Mouse (Mus musculus) cerebellum, adult 11-12 months (tissue): ENCODE results near the gene Phgr1.

Experiments
- DNase-seq: peaks from one replicate; pipeline ENCODE4 v3.0.0; 2022

Phgr1 gene

DNA sequence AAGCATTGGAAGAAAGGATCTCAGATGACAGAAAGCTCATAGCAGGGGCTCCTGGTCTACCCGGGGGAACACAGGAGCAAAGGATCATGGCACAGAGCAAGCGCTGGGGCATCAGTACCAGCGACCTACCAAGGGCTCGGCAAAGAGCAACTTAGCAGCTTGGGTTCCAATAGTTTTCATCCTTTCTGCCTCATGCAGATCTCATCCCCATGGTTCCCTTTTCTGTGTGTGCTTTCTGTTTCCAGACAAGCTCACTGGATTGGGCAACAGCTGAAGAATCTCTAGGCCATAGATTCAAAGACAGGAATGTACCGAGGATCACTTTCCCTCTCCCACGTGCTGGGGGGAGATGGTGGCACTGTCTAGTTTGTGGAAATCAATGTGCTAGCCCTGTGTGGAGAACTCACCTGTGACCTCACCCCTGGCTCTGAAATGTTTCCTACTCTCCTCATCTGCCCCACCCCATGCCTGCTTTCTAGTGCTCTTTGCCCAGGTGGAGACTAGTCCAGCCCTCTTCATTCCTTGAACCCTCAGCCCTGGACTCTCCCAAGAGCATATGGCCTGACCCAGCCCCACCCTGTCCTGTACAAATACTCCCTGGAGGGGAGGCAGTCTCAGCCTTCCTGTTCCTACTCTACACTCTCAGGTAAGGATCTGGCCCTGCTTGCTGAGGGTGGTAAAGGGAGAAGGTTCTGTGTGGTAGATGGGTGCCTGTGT is at the start of gene Phgr1:
Gene Phgr1 (plus strand): TSS at position 612 of the 717 bp plus-strand sequence.
- DNase-seq: no peak

DNA sequence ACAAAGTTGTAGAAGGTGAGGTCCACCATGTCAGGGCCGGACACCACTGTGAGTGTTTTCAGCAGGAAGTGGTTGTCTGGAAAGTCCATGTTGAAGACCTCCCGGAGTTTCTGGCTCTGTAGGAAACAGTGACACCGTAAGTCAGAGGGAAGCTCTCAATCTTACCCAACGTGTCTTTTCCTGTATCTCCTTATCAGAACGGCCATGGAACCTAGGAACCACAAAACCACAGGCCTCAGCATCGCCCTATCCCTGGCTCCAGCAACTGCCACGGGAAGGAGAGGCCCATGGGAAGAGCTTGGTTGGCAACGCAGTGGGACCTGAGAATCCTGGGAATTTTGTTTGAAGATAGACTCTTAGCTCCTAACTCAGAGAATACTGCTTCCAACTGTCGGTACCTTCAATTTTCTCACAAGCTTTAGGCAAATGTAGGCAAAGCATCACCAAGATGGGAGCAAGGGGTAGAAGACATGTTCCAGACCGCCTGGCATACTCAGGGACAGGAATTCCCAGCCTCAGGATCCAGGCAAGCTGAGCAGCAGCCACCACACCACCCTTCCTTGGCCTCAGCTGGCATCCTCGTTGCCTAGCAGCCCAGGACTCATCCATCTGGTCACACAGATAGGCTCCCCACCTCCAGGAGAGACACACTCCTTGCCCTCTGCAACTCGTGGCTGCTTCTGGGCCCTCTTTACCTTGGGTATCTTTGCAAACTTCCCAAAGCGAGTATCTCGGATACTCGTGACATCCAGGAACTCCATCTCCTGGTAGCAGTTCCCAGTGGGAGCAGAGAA is 48.7 kb upstream of the Phgr1 start:
- DNase-seq: no peak

DNA sequence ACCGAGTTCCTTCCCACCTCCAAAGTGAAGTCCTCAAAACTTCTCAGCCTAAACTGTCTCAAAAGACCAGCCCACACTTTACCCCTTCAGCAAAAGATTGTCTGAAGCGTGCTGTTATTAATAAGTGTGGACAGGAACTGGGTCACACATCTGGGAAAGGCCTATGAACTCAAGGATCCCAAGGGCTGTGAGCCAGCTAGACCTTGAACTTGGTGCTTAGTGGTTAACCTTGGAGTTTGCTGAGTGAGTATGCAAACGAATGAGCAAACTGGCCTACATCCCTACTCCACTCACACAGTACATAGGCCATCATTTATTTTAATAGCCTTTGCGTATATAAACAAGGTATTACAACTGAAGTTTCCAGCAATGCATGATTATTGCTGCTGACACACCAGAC is 47.1 kb upstream of the Phgr1 start:
- DNase-seq: no peak

DNA sequence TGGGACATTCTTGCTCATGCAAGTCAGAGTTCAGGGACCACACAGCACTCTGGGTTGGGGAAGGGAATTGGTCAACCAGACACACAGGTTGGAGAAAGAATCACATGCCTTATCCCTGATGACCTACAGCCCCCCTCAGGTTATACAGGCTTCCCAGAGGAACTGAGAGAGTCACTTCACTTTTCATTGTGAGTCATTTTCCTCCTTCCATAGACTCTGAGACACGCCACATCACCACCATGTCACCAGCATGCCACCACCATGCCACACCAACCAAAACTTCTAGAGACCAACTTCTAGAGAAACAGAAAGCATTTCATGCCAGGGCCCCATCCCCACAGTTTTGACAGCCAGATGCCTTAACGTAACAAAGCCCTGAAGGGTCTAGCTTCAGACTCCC is 45.7 kb upstream of the Phgr1 start:
- DNase-seq: no peak

DNA sequence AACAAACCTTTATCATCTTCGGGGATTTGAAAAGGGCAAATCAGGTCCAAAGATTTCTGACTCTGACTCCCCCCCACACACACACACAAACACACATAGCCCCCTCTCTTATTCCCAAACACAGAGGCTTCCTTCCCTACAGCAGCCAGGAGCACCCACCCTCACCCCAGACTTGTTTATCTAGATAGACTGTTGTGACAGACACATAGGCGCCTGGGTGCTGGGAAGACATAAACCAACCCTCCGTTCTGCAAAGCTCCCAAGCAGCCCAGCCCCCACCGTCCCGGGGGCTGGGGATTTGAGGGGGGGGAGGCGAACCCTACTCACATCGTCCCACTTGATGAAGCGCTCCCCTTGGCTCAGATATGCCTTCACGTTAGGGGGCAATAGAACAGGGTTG is 44.7 kb upstream of the Phgr1 start:
- no peak for DNase-seq

DNA sequence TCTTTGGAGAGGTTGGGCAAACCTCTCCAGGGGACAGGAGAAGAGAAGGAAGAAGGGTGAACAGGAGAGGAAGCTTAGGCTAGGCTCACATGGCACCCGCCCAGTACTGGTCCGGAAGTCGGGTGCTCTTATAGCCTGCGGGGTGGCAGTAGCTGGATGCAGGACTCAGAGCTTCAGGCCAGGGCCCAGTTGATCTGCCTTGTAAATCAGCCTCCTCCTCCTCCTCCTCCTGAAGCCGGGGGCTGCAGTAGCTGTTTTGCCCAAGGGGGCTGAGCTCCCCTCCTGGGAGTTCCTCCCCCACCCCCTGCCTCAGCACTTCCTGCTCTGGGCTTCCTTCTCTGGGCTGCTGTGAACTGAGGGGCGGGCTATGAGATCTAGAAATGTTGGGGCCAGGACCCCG is 44.2 kb upstream of the Phgr1 start, which contains the start of gene Plcb2:
Gene Plcb2 (minus strand): TSS at position 102 of the 400 bp plus-strand sequence.
- DNase-seq: no peak

DNA sequence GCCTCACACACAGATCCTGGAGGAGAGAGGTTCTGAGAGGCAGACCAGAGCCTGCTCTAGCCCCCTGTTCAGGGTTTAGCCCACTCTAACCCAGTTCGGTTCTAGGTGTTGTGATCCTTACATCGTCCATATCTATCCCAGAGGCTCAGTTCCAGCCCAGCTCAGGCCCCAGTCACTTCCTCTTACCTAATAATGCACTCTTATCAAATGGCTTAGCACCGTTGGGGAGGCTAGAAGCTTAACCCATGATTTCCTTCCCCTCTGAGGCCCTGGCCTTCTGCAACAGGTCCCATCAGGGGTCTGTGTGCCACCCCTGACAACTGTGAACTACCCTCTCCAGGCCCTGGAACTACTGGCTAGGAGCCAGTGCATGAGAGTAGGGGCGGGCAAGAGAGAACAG is 43.4 kb upstream of the Phgr1 start:
- no peak for DNase-seq

DNA sequence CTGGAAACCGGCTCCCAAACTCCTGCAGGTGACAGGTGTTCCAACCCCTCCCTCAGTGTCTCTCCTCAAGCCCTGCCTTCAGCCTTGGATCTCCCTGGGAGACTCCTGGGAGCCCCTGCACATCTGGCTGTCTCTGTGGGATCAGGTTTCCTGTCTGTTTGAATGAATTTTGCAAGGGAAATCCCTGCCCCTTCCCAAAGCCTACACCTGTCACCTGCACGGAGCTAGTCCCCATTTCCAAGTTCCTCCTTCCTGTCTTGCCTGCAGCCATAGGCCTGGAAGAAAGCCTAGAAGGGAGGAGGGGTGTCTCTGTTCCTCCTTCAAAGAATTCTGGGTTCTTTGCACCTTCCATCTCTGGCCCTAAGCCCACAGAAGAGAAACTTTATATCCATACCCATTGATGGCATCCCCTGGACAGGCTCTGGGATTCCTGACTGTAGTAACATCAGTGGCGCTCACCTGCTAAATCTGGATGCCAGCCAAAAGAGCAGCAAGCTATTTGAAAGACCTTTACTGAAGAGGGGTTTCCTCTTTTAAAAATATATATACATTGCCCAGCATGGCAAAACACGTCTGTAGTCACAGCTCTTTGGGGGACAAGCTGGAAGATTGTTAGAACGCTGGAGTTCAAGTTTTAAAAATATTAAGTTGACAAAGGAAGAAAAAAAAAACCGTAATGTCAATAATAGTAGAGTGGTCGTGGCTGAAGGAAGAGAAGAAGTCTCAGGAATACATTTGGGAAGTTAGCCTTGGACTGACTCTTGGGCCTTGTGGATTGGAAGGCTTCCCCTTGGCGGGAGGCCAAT is 42.5 kb upstream of the Phgr1 start:
- no peak for DNase-seq

DNA sequence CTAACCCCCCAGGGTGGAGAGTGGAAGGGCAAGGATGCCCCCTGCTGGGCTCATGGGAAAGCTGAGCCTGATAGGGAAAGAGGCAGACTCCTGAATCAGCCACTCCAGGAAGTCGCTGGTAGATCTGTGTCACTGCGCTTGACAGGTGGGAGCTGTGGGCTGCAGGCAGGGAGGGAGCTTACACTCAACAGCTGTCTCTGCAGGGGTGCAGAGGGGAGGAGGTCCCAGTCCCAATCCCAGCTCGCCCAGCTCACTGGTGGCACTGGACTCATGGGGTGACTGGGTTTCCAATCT is 42.0 kb upstream of the Phgr1 start:
- no peak for DNase-seq

DNA sequence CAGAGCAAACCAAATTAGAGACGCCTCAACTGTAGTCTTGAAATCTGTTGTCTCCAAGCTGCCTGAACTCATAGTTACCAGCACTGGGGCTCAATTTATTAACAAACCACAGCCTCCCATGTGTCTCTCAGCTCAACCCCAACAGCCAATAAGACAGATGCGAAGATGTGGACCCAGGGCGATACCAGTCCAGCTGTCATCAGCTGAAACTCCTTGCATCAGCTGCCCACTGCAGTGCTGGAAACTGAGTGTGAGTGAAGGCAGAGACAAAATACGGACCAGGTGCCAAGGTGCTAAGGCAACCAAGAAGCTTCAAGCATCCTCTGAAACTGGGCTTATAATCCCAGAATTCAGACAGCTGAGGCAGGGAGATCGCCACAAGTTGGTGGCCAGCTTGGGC is 40.6 kb upstream of the Phgr1 start:
- no peak for DNase-seq

DNA sequence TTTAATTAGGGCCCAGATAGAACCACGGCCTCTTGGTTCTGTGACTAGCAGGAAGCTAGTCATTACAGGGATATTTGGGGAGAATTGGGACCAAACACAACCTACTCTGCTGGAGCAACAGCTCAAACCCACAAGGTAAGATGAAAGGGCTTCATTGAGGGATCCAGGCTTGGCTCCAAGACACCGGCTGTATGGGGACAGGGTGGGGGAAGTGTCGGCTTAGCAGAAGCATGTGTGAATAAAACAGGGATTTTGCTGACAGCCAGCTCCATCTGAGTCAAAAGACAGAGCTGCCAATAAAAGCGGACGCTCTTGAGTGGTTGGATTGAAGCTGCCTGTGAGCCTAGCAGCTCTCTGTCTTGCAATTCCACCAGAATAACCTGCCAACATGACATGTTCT is 39.2 kb upstream of the Phgr1 start:
- no peak for DNase-seq

DNA sequence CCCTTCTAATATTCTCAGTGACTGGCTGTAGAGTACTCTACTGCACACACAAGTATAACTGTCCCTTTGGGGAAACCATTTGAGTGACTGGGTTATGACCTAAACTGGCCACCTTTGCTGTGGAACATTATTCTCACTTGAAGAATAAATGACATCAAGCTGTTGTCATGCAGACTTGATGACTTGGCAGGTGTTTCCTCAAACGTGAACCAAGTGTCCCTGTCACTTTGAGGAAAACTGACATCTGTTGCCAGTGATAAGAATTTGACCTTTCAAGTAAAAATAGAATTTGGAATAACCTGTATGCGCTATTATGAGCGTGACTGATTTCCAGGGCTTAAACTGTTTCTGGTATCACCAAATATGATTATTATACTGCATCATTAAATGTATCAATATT is 32.2 kb upstream of the Phgr1 start:
- no peak for DNase-seq

DNA sequence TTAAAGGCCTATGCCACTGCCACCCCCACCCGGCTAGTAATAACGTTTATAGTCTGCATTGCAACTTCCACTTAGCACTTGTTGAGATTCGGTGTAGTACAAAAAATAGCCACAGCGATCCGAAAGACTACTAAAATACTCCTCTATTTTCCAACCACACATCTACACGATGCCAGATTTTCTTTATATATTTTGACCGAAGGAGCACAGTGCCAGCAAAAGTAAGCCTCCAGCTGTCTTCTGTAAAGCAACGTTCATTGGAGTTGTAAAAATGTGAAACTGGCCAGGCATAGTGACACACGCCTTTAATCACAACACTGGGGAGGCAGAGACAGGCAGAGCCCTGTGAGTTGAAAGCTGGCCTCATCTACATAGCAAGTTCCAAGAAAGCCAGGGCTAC is 31.4 kb upstream of the Phgr1 start:
- DNase-seq: no peak

DNA sequence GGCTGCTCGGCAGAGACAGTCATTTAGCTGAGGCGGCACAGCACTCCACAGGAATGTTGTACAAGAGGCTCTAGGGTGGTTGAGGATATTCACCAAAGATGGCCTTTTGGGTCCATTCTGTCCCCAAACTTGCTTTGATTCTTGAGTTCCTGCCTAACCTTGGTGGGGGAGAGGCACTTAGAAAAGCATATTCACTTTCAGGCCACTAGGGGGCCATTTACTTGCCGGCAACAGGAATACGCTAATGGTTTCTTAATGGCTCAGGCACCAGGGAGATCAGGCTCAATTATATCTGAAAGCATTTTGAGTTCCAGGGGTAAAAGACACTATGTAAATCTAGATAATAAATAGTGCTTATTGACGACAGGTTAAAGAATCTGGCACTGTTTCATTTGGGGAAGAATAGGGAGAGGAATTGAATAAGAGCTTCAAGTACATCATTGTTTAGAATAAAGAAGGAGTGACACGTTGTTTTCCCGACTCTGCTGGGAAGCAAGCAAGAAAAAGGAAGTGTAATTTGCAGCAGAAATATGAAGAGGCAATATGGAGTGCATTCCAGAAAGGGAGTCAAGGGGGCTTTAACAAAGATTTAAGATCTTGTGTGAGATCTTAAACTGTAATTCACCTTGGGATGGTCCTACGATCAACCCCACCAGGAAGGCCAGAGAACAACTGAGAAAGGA is 29.2 kb upstream of the Phgr1 start:
- DNase-seq: peak; percentile 48

DNA sequence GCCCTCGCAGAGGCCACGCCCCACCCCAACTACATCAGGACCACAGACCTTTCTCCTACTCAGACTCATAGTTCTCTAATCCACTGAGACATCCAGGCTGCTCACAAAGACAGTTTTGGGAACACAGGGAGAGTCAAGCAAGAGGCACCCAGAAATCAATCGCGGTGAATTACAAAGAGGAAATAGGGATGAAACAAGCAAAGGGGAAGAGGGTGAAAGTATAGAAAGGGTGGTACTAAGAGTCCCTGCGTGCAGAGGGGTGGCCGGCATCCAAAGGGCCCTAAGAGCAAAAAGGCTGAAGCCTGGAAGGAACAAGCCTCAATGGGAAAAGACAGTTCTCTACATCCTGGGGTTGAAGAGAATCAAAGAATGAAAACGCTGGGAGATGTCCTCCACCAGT is 27.9 kb upstream of the Phgr1 start:
- DNase-seq: no peak

DNA sequence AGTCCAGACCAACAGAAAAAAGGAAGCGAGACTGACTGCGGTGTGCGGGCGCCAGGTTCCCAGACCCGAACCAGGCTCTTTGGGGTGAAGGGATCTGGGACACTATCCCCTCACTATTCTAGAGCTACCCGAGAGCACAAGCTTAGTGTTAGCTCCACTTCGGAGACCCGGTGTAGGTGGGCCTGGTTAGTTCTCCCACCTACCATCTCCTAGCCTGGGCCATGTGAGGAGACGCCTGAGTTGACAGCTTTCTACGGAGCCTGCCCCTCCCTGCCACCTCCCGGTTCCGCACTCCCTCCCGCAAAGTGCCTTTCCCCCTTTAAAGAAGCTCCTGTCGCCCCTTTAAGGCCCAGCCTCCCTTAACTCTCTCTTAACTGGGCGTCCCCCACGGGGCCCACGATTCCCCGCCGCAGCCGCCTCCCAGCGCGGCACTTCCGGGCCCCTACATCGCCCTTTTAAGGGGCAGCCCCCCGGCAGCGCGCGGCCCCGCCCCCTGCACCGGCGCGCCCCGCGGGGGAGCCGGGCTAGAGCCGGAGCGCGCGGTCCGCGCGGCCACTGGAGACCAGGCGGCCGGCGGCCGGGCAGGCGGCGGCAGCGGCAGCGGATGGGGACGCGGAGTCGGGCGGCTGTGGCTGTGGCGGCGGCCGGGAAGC is 27.2 kb upstream of the Phgr1 start, which contains the start of gene Inafm2:
Gene Inafm2 (plus strand): TSS at position 527 of the 653 bp plus-strand sequence.
- peak; percentile 95 for DNase-seq

DNA sequence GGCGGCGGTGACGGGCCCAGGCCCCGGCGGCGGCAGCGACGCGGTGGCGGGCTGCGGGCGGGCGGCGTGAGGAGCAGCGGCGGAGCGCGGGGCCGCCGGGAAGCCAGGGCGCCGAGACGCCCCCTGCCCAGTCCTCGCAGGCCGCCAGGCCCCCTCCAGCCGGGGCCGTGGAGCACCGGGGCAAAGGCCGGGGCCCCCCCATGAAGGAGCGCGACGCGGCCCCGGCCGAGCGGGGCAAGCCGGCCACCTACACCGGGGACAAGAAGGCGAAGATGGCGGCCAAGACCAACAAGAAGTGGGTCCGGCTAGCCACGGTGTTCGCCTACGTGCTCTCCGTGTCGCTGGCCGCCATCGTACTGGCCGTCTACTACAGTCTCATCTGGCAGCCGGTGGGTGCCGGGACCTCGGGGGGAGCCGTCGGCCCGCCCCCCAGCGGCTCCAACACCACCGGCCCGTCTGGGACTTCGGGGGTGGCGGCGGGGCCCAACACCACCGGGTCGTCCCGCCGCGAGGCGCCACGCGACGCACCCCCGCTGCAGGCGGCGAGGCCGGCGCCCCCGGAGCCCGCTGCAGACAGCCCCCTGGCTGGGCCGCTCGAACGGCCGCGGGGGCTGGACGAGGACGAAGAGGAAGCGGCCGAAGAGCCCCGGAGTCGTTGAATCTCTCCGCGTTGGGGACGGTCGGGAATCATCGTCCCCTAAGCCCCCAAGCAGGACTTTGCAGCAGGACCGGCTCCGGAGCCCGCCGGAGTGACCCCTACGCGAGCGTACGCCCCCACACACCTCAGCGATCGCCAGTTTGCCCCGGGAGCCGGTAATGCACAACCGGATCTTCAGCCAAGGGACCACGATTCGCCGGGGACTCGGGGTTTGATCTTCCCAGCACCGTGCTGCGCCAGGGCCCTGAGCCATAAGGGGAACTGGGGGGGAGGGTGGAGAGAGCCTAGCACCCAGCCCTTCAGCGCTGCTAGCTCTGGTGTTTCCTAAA is 26.4 kb upstream of the Phgr1 start:
- peak; percentile 66 for DNase-seq

DNA sequence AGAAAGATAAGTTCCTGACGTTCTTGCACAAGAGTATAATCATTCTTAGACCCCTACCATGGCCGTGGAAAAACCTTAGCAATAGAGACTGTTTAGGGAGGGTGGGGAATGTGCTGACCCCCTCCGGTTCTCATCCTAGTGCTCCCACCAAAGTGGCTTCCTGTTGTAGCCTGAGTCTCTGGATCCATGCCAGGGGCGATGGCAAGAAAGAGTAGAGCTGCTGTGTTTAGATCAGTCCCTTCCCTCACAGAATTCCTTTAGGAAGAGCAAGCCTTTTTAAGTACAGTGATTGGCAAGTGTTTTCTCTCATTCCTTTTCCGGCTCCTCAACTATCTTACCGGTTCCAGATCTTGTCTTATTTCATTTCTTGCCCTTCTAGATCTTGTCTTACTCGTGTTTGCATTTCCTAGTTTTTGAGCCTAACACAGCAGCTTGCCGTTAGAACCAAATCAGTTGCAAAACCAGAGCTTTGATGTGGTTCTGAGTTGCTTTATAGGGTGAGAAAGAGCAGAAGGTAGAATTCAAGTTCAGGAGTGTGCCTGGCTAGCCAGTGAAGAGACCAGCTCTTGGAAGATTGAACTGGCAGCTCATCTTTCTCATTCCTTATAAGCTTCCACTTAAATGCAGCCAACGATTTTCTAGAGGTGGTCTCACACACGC is 25.1 kb upstream of the Phgr1 start:
- peak; percentile 54 for DNase-seq

DNA sequence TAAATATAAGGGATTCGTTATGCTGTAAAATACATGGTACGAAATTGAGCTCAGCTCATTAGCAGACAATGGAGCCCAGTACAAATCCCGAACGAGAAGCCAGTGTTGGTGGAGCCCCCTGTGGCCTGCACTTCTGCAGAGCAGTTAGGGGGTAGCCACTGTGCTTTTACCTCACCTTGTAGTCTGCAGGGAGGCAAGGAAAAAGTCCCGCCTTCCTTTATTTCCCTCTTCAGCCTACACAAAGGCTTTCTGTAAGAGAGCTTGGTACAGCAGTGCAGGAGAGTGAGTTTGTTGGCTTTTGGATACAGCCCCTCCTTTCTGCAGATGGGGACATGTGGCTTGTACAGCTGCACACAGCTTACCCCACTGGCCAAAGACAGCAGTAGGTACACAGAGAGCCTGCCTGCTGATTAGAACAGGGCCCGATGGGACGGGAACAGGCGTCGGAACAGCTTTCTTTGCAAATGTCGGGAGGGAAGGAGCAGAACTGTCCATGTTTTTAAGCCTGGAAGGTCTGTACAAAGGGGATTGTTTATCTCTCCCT is 23.2 kb upstream of the Phgr1 start:
- peak; percentile 12 for DNase-seq

DNA sequence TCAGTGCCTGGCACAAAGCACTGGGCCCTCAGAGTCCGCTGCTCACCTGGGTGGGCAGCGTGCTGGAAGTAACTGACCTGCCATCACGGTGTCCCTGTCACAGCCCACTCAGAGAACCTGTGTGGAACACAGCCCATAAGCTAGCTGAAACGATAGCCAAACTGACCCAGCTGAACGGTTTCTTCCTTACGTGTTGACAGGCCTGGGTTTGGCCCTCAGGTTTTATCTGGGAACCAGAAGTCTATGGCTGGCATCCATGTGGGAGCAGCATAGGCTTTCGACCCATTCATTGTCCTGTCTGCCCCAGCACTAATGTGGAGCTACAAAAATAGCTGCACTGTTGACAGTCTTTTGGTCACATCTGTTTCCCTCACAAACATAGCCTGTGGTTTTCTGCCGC is 22.1 kb upstream of the Phgr1 start:
- peak; percentile 16 for DNase-seq
